Mouse (Mus musculus) thymus, adult 2 months (tissue): ENCODE results near the gene Paf1.

Experiments used
- CTCF ChIP-seq: fragments of 200-500 bp; IDR thresholded peaks from 2 replicates; pipeline ENCODE4 v1.5.1; 2012; ENCODE audit warnings: mild to moderate bottlenecking, control low read depth, low read length, moderate library complexity, borderline replicate concordance; ENCODE audit not compliant: control insufficient read depth, poor library complexity, insufficient read depth; ENCODE audit errors: extremely low read depth
- POLR2A ChIP-seq: fragments of 200-500 bp; IDR thresholded peaks from 2 replicates; pipeline ENCODE4 v1.6.1; 2012; ENCODE audit warnings: mild to moderate bottlenecking, low read length, control low read depth, moderate library complexity; ENCODE audit not compliant: control insufficient read depth, poor library complexity, insufficient read depth; ENCODE audit errors: extremely low read depth

DNA sequence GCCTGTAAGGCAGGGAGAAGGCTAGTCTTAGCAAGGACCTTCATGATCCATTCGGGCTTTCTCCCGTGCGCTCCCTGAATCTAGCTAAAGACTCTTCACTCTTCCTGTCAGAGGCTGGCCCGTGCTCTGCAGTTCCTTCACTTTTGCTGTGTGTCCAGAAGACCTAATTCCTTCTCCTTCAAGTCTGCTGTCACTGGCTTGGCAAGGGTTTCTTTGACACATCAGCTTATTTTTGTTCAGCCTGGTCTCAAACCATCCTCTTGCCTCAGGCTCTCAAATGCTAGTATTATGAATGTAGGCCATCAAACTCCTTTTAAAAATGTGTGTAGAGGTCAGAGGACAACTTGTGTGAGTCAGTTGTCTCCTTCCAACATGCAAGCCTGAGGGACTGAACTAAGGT lies 9.1 kb upstream of the Paf1 start:
- TF ChIP-seq POLR2A = no peak
- TF ChIP-seq CTCF = no peak
